Mouse (Mus musculus) E14TG2a.4 (cell line): ENCODE results near the gene Synpo2.

Experiments
- CTCF ChIP-seq: conservative IDR thresholded peaks from 2 replicates; pipeline ENCODE4 v1.5.1; 2014; ENCODE audit warnings: low read length
- NANOG ChIP-seq: IDR thresholded peaks from 2 replicates; pipeline ENCODE4 v1.6.1; 2014; ENCODE audit warnings: borderline replicate concordance, low read length, mixed read lengths
- POU5F1 ChIP-seq: IDR thresholded peaks from 2 replicates; pipeline ENCODE4 v1.6.1; 2014; ENCODE audit warnings: low read length, borderline replicate concordance

DNA sequence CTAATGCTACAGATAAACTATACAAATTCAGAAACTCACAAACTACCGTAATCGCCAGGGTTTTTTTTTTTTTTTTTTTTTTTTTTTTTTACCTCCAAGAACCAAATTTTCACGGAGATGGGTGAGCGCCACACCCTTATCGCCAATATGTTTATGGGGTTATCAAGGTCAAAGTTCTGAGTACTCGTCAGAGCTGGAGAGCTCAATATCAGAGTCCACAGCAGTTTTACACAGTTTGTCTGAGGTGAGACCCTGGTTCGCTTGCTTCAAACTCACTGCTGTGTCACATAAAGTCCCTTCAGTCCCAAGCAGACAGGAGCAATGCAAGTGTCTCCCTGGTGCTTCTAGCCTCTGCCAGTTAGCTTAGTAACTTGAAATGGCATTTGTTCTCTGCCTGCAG is 60.8 kb downstream of the Synpo2 start:
- TF ChIP-seq CTCF (no peak), NANOG (no peak), POU5F1 (no peak)
